Mouse (Mus musculus): Measurements from ENCODE around the gene Myrf.

DNA sequence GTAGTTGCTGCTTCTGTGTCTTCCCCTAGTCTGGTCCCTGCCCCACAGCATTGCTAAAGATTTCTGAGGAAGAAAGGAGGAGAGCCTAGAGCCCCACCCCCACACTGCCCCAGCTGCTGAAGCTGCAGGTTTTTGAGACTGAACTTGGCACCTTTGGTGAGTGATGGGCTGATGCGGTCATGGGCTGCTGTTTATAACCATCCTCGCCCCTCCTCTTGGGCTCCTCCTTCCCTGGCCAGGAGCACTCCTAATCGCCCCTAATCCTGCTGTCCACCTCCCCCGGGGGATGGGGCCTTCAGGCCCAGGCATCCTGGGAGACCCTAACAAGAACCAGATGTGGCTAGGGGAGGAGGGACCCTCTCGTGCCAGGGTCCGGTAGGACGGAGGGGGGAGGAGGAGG lies 9.5 kb downstream of the Myrf start:
- TF ChIP-seq CTCF (IDR thresholded peaks at IDR 0.05; ENCODE audit: borderline replicate concordance, extremely low read depth, insufficient read depth, insufficient read length) = no peak
- TF ChIP-seq POLR2A (IDR thresholded peaks at IDR 0.05; ENCODE audit: borderline replicate concordance, extremely low read depth, insufficient read depth, insufficient read length, poor library complexity, severe bottlenecking) = no peak
